Mouse (Mus musculus): ENCODE measurements around the gene Map3k11. TPM values are rescaled to one million over a fixed set of nuclear protein-coding genes. Genes with fewer than 3 reads are reported as not detected.

Gene Map3k11
- polyA plus RNA-seq, 1 experiment: 19.0 TPM

- Histone ChIP-seq H3ac (ENCODE audit: control insufficient read depth, insufficient read length) (no peak overlapping the region), H3K27me3 (ENCODE audit: control insufficient read depth, insufficient read depth, insufficient read length) (no peaks in the 10 kb centered on the region), H3K4me3 (peak overlapping the region; percentile 8), H3K36me3 (ENCODE audit: control insufficient read depth, insufficient read depth) (peaks cover 18% of the 10 kb centered on the region), H3K79me2 (ENCODE audit: control insufficient read depth, insufficient read depth) (no peaks in the 10 kb centered on the region), H3K4me2 (ENCODE audit: low read depth) (peak overlapping the region; percentile 87)
- TF ChIP-seq USF1 (IDR thresholded peaks at IDR 0.05; ENCODE audit: low read depth) (no peak), MYOD1 (IDR thresholded peaks at IDR 0.05; ENCODE audit: control insufficient read depth in 1 of 3, insufficient read length in 2 of 3, low read depth in 2 of 3) (peak in 1 of 3 experiments; percentile 3), REST (IDR thresholded peaks at IDR 0.05; ENCODE audit: insufficient read depth, insufficient read length) (no peak), TCF12 (IDR thresholded peaks at IDR 0.05; ENCODE audit: insufficient read depth, poor library complexity, severe bottlenecking) (no peak), POLR2AphosphoS2 (IDR thresholded peaks at IDR 0.05; ENCODE audit: insufficient read length, low read depth) (peak; percentile 3), MAX (IDR thresholded peaks at IDR 0.05; ENCODE audit: low read depth) (no peak), SRF (IDR thresholded peaks at IDR 0.05; ENCODE audit: control insufficient read depth, insufficient read length, low read depth) (no peak)
Observed at GRCm38 (mm10) chr19:5649298-5649741, 39.2 kb upstream of the Map3k11 start.

- TF ChIP-seq MYOD1 (IDR thresholded peaks at IDR 0.05; ENCODE audit: control insufficient read depth in 1 of 3, insufficient read length in 2 of 3, low read depth in 2 of 3): no peak
- TF ChIP-seq E2F4 (IDR thresholded peaks at IDR 0.05; ENCODE audit: insufficient read depth): no peak
- no peak for TF ChIP-seq MAX (IDR thresholded peaks at IDR 0.05; ENCODE audit: low read depth)
- no peak for TF ChIP-seq TCF12 (IDR thresholded peaks at IDR 0.05; ENCODE audit: insufficient read depth, poor library complexity, severe bottlenecking)
- TF ChIP-seq TCF3 (IDR thresholded peaks at IDR 0.05; ENCODE audit: insufficient read length, low read depth): no peak
- TF ChIP-seq REST (IDR thresholded peaks at IDR 0.05; ENCODE audit: insufficient read depth, insufficient read length): no peak
- no peak for TF ChIP-seq POLR2A (IDR thresholded peaks at IDR 0.05; ENCODE audit: insufficient read length, low read depth)
- no peak for TF ChIP-seq USF1 (IDR thresholded peaks at IDR 0.05; ENCODE audit: low read depth)
- no peak for TF ChIP-seq MYOG (IDR thresholded peaks at IDR 0.05; ENCODE audit: control insufficient read depth in 1 of 3, insufficient read depth in 1 of 3, insufficient read length in 2 of 3, low read depth in 2 of 3)
- TF ChIP-seq CEBPB (IDR thresholded peaks at IDR 0.05; ENCODE audit: insufficient read depth, poor library complexity, severe bottlenecking): no peak
- TF ChIP-seq POLR2AphosphoS2 (IDR thresholded peaks at IDR 0.05; ENCODE audit: insufficient read length, low read depth): no peak
- TF ChIP-seq SRF (IDR thresholded peaks at IDR 0.05; ENCODE audit: control insufficient read depth, insufficient read length, low read depth): no peak
- Histone ChIP-seq H3K4me2 (ENCODE audit: low read depth) (no peak overlapping the region), H3K27me3 (ENCODE audit: control insufficient read depth, insufficient read depth, insufficient read length) (no peaks in the 10 kb centered on the region), H3K36me3 (ENCODE audit: control insufficient read depth, insufficient read depth) (peaks cover 6% of the 10 kb centered on the region), H3K4me3 (no peak overlapping the region), H3K79me2 (ENCODE audit: control insufficient read depth, insufficient read depth) (no peaks in the 10 kb centered on the region), H3ac (ENCODE audit: control insufficient read depth, insufficient read length) (no peak overlapping the region)
Observed at GRCm38 (mm10) chr19:5651502-5652274, 36.9 kb upstream of the Map3k11 start.

- no peaks in the 10 kb centered on the region for H3K27me3 ChIP-seq (ENCODE audit: control insufficient read depth, insufficient read depth, insufficient read length)
- peaks cover under 1% of the 10 kb centered on the region for H3K36me3 ChIP-seq (ENCODE audit: control insufficient read depth, insufficient read depth)
- no peak overlapping the region for H3K4me3 ChIP-seq
- H3K4me2 ChIP-seq (ENCODE audit: low read depth): no peak overlapping the region
- TF ChIP-seq E2F4 (IDR thresholded peaks at IDR 0.05; ENCODE audit: insufficient read depth): no peak
- TF ChIP-seq SRF (IDR thresholded peaks at IDR 0.05; ENCODE audit: control insufficient read depth, insufficient read length, low read depth): no peak
- no peak for TF ChIP-seq MYOG (IDR thresholded peaks at IDR 0.05; ENCODE audit: control insufficient read depth in 1 of 3, insufficient read depth in 1 of 3, insufficient read length in 2 of 3, low read depth in 2 of 3)
- no peak for TF ChIP-seq TCF3 (IDR thresholded peaks at IDR 0.05; ENCODE audit: insufficient read length, low read depth)
- no peak for TF ChIP-seq REST (IDR thresholded peaks at IDR 0.05; ENCODE audit: insufficient read depth, insufficient read length)
- TF ChIP-seq MYOD1 (IDR thresholded peaks at IDR 0.05; ENCODE audit: control insufficient read depth in 1 of 3, insufficient read length in 2 of 3, low read depth in 2 of 3): no peak
- TF ChIP-seq CEBPB (IDR thresholded peaks at IDR 0.05; ENCODE audit: insufficient read depth, poor library complexity, severe bottlenecking): no peak
- TF ChIP-seq USF1 (IDR thresholded peaks at IDR 0.05; ENCODE audit: low read depth): no peak
- TF ChIP-seq POLR2AphosphoS2 (IDR thresholded peaks at IDR 0.05; ENCODE audit: insufficient read length, low read depth): no peak
- no peak for TF ChIP-seq POLR2A (IDR thresholded peaks at IDR 0.05; ENCODE audit: insufficient read length, low read depth)
- H3K79me2 ChIP-seq (ENCODE audit: control insufficient read depth, insufficient read depth): no peaks in the 10 kb centered on the region
- H3ac ChIP-seq (ENCODE audit: control insufficient read depth, insufficient read length): no peak overlapping the region
Observed at GRCm38 (mm10) chr19:5652570-5652969, 36.0 kb upstream of the Map3k11 start.

- H3K27me3 ChIP-seq (ENCODE audit: control insufficient read depth, insufficient read depth, insufficient read length): no peaks in the 10 kb centered on the region
- no peak overlapping the region for H3K4me2 ChIP-seq (ENCODE audit: low read depth)
- H3ac ChIP-seq (ENCODE audit: control insufficient read depth, insufficient read length): no peak overlapping the region
- H3K36me3 ChIP-seq (ENCODE audit: control insufficient read depth, insufficient read depth): no peaks in the 10 kb centered on the region
- H3K4me3 ChIP-seq: no peak overlapping the region
- TF ChIP-seq POLR2AphosphoS2 (IDR thresholded peaks at IDR 0.05; ENCODE audit: insufficient read length, low read depth): no peak
- TF ChIP-seq MYOG (IDR thresholded peaks at IDR 0.05; ENCODE audit: control insufficient read depth in 1 of 3, insufficient read depth in 1 of 3, insufficient read length in 2 of 3, low read depth in 2 of 3): no peak
- TF ChIP-seq TCF3 (IDR thresholded peaks at IDR 0.05; ENCODE audit: insufficient read length, low read depth): no peak
- no peaks in the 10 kb centered on the region for H3K79me2 ChIP-seq (ENCODE audit: control insufficient read depth, insufficient read depth)
Observed at GRCm38 (mm10) chr19:5653969-5654719, 34.4 kb upstream of the Map3k11 start.
